Mouse (Mus musculus) heart, adult 18-20 months (tissue): ENCODE measurements around the gene Ccr7. TPM values are rescaled to one million over a fixed set of nuclear protein-coding genes. Genes with fewer than 3 reads are reported as not detected.
A peak's percentile ranks its signal among the peaks of the same experiment; 100 is the strongest.

Experiments
- DNase-seq, 2 experiments: peaks; one replicate each; pipeline ENCODE4 v3.0.0; 2021 to 2022; ENCODE audit warnings: mixed read lengths in 1 of 2
- total RNA-seq, 2 experiments: library from RNA; stranded (reverse); gene quantifications; 2 replicates each; pipeline ENCODE4 v1.2.3; 2021

Ccr7 gene
- total RNA-seq, 2 experiments from 2014 or later: 0.30 to 2.8 TPM

- no peak for DNase-seq
Measured at GRCm38 (mm10) chr11:99137385-99137784, 17.5 kb downstream of the Ccr7 start.

GRCm38 (mm10) chr11:99136961-99137360, 17.9 kb downstream of the Ccr7 start:
- no peak for DNase-seq

GRCm38 (mm10) chr11:99136361-99136760, 18.5 kb downstream of the Ccr7 start:
- DNase-seq: no peak

GRCm38 (mm10) chr11:99135047-99135440, 19.8 kb downstream of the Ccr7 start:
- DNase-seq: peak in 1 of 2 experiments; percentile 64

GRCm38 (mm10) chr11:99134266-99135046, 20.4 kb downstream of the Ccr7 start:
- peak; percentile 47 for DNase-seq

GRCm38 (mm10) chr11:99133285-99133897, 21.5 kb downstream of the Ccr7 start:
- no peak for DNase-seq

GRCm38 (mm10) chr11:99132091-99132730, 22.7 kb downstream of the Ccr7 start:
- peak; percentile 59 to 72 for DNase-seq

- DNase-seq: no peak
Measured at GRCm38 (mm10) chr11:99131463-99131840, 23.4 kb downstream of the Ccr7 start.

GRCm38 (mm10) chr11:99130736-99131462, 24.0 kb downstream of the Ccr7 start:
- no peak for DNase-seq

- no peak for DNase-seq
Measured at GRCm38 (mm10) chr11:99129287-99129686, 25.6 kb downstream of the Ccr7 start.

- DNase-seq: peak in 1 of 2 experiments; percentile 47
Measured at GRCm38 (mm10) chr11:99127785-99128682, 26.8 kb downstream of the Ccr7 start.

GRCm38 (mm10) chr11:99126482-99127253, 28.2 kb downstream of the Ccr7 start:
- DNase-seq: peak; percentile 48 to 67

GRCm38 (mm10) chr11:99124635-99125029, 30.2 kb downstream of the Ccr7 start:
- no peak for DNase-seq

- DNase-seq: peak; percentile 61 to 78
Measured at GRCm38 (mm10) chr11:99123977-99124634, 30.8 kb downstream of the Ccr7 start.

GRCm38 (mm10) chr11:99122703-99123102, 32.2 kb downstream of the Ccr7 start:
- no peak for DNase-seq

- DNase-seq: no peak
Measured at GRCm38 (mm10) chr11:99121218-99121631, 33.7 kb downstream of the Ccr7 start.

GRCm38 (mm10) chr11:99120524-99121217, 34.2 kb downstream of the Ccr7 start:
- peak; percentile 51 to 74 for DNase-seq

GRCm38 (mm10) chr11:99118963-99119362, 35.9 kb downstream of the Ccr7 start:
- no peak for DNase-seq

- DNase-seq: no peak
Measured at GRCm38 (mm10) chr11:99118420-99118819, 36.5 kb downstream of the Ccr7 start.
